Mouse (Mus musculus): ENCODE measurements at regions not wholly inside any gene's neighbourhood (a gene's known extent, or its start where the extent isn't known, plus 50 kb on each side); places are given as distances from the start of the nearest gene placed in this dataset.

DNA sequence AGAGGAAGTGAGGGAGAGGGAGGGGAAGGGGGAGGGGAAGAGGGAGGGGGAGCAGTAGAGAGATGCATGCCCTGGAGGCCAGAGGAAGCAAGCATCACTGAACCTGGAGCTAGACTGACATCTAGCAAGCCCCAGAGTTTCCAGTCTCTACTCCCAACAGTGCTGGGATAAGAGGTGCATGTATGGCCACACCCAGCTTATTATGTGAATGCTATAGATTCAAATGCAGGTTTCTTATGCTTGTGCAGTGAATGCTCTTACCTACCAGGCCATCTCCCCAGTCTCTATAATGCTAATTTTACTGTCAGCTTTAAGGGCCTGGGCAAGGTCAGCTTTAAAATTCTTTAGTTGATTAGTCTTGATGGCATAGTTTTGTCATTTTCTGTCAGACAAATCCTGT lies 271.3 kb upstream of the Thsd7b start:
- H3K4me3 ChIP-seq (replicated peaks in 1 of 3; ENCODE audit: low read depth in 2 of 3, low read length in 2 of 3, poor library complexity in 1 of 3): no peak overlapping the region
- no peak overlapping the region for H3K27ac ChIP-seq (ENCODE audit: insufficient read depth, low read depth)
- peaks cover 0 to 2% of the 10 kb centered on the region in 2 experiments; a peak in 1 of 4 replicates for H3K4me1 ChIP-seq (ENCODE audit: control insufficient read depth in 1 of 2, insufficient read depth in 2 of 2)
- TF ChIP-seq NRF1 (IDR thresholded peaks at IDR 0.05; ENCODE audit: low read depth, low read length) (no peak), POLR2AphosphoS2 (IDR thresholded peaks at IDR 0.05; ENCODE audit: low read depth, low read length) (no peak), ZMIZ1 (IDR thresholded peaks at IDR 0.05; ENCODE audit: low read depth, low read length) (no peak), BHLHE40 (IDR thresholded peaks at IDR 0.05; ENCODE audit: low read depth, low read length) (no peak), TBP (conservative IDR thresholded peaks at IDR 0.05; ENCODE audit: low read depth, low read length) (no peak), POLR2A (IDR thresholded peaks at IDR 0.05; ENCODE audit: low read depth, low read length) (no peak), MAZ (IDR thresholded peaks at IDR 0.05; ENCODE audit: low read depth, low read length) (no peak), SIN3A (IDR thresholded peaks at IDR 0.05; ENCODE audit: low read length) (no peak), ZNF384 (IDR thresholded peaks at IDR 0.05; ENCODE audit: low read depth, low read length) (no peak), KAT2A (IDR thresholded peaks at IDR 0.05; ENCODE audit: insufficient replicate concordance, low read length) (no peak), ZKSCAN1 (IDR thresholded peaks at IDR 0.05; ENCODE audit: borderline replicate concordance, low read depth, low read length) (no peak), CHD2 (IDR thresholded peaks at IDR 0.05; ENCODE audit: low read length) (no peak), MXI1 (IDR thresholded peaks at IDR 0.05; ENCODE audit: low read depth, low read length) (no peak), RAD21 (IDR thresholded peaks at IDR 0.05; ENCODE audit: low read depth, low read length) (no peak)
- no peak overlapping the region for H3K4me2 ChIP-seq (ENCODE audit: insufficient read depth, low read depth, poor library complexity, severe bottlenecking)
- no peaks in the 10 kb centered on the region for H3K27me3 ChIP-seq (replicated peaks)
- dilution Hi-C loops (cut with MboI; ENCODE audit: extremely low pct_ligation_motif_present, extremely low pct_unique_long_range_greater_than_20kb, low sequenced_read_pairs) (no loop called here), in situ Hi-C loops (cut with MboI; ENCODE audit: low pct_ligation_motif_present, low pct_unique_long_range_greater_than_20kb, low sequenced_read_pairs) (loop anchor here (25.0 kb wide), 1 partner anchor 139 kb away; no protein-coding TSS in a partner anchor)
- no peaks in the 10 kb centered on the region for H3K9me3 ChIP-seq (replicated peaks; ENCODE audit: low read length)
- no peak overlapping the region for H3K9ac ChIP-seq (ENCODE audit: insufficient read depth, low read depth)
- no peaks in the 10 kb centered on the region for H3K36me3 ChIP-seq (replicated peaks in 1 of 2; ENCODE audit: control insufficient read depth in 1 of 2, insufficient read depth in 1 of 2, low read length in 1 of 2)
- no peak for DNase-seq (ENCODE audit: extremely low read depth)
- no peaks in the 10 kb centered on the region for H3K79me2 ChIP-seq (replicated peaks; ENCODE audit: control insufficient read depth, extremely low read depth, insufficient read depth, poor library complexity, severe bottlenecking)

DNA sequence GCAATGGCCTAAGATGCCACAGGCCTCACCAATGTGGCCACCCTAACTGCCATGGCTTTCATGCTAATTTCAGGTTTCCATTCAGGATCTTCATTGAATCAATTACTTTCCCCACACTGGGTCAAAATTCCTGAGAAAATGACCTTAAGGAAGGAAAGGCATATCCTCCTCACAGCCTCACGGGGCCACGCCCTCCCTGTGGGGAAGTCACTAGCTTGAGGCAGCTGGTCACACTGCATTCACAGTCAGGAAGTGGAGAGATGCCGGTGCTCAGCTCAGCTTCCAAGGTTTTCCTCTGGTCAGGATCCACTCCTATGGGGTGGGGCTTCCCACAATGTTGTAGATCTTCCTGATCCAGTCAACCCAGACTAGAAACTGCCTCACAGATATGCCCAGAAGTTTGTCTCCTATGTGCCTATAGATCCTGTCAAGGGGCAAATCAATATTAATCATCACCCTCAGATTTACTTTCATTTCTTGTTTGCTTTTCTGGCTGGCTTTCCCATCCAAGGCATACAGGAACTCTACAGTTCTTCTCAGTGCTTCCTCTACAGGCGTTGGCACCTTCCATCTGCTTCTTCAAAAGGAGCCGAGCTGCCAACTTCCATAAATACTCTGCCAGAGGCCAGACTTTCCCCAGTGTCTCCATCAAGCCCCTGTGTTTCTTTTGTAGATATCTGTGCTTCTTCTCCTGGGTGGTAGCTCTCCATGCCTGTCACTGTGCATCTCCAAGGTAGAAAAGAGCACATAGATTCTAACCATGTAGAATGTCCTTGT lies 273.2 kb upstream of the Thsd7b start:
- Histone ChIP-seq H3K4me3 (replicated peaks in 1 of 3; ENCODE audit: low read depth in 2 of 3, low read length in 2 of 3, poor library complexity in 1 of 3) (no peak overlapping the region), H3K9ac (ENCODE audit: insufficient read depth, low read depth) (no peak overlapping the region), H3K79me2 (replicated peaks; ENCODE audit: control insufficient read depth, extremely low read depth, insufficient read depth, poor library complexity, severe bottlenecking) (no peaks in the 10 kb centered on the region), H3K27me3 (replicated peaks) (no peaks in the 10 kb centered on the region), H3K4me1 (ENCODE audit: control insufficient read depth in 1 of 2, insufficient read depth in 2 of 2) (peaks cover 0 to 2% of the 10 kb centered on the region in 2 experiments; a peak in 1 of 4 replicates), H3K4me2 (ENCODE audit: insufficient read depth, low read depth, poor library complexity, severe bottlenecking) (no peak overlapping the region), H3K9me3 (replicated peaks; ENCODE audit: low read length) (no peaks in the 10 kb centered on the region), H3K27ac (ENCODE audit: insufficient read depth, low read depth) (no peak overlapping the region), H3K36me3 (replicated peaks in 1 of 2; ENCODE audit: control insufficient read depth in 1 of 2, insufficient read depth in 1 of 2, low read length in 1 of 2) (no peaks in the 10 kb centered on the region)
- in situ Hi-C loops (cut with MboI; ENCODE audit: low pct_ligation_motif_present, low pct_unique_long_range_greater_than_20kb, low sequenced_read_pairs) (loop anchor here (25.0 kb wide), 1 partner anchor 138 kb away; no protein-coding TSS in a partner anchor), dilution Hi-C loops (cut with MboI; ENCODE audit: extremely low pct_ligation_motif_present, extremely low pct_unique_long_range_greater_than_20kb, low sequenced_read_pairs) (no loop called here)
- no peak for DNase-seq (ENCODE audit: extremely low read depth)
- TF ChIP-seq ZC3H11A (IDR thresholded peaks at IDR 0.05; ENCODE audit: low read depth, low read length) (no peak), ZKSCAN1 (IDR thresholded peaks at IDR 0.05; ENCODE audit: borderline replicate concordance, low read depth, low read length) (no peak), MXI1 (IDR thresholded peaks at IDR 0.05; ENCODE audit: low read depth, low read length) (no peak), NRF1 (IDR thresholded peaks at IDR 0.05; ENCODE audit: low read depth, low read length) (no peak), TCF12 (IDR thresholded peaks at IDR 0.05; ENCODE audit: low read depth, low read length) (no peak), HCFC1 (IDR thresholded peaks at IDR 0.05; ENCODE audit: low read depth, low read length) (no peak), KAT2A (IDR thresholded peaks at IDR 0.05; ENCODE audit: insufficient replicate concordance, low read length) (no peak)

All from CH12.LX (cell line).